Mouse (Mus musculus) cerebellum, adult 2 months (tissue): Measurements from ENCODE around the gene Slc34a2.

Source experiments
- CTCF ChIP-seq: fragments of 200-500 bp; IDR thresholded peaks from 2 replicates; pipeline ENCODE4 v1.5.1; 2011; ENCODE audit warnings: low read depth, mild to moderate bottlenecking, control low read depth, low read length, moderate library complexity, borderline replicate concordance; ENCODE audit not compliant: insufficient read depth
- POLR2A ChIP-seq: fragments of 200-500 bp; IDR thresholded peaks from 2 replicates; pipeline ENCODE4 v1.6.1; 2011; ENCODE audit warnings: low read length, control low read depth, borderline replicate concordance; ENCODE audit not compliant: insufficient read depth

DNA sequence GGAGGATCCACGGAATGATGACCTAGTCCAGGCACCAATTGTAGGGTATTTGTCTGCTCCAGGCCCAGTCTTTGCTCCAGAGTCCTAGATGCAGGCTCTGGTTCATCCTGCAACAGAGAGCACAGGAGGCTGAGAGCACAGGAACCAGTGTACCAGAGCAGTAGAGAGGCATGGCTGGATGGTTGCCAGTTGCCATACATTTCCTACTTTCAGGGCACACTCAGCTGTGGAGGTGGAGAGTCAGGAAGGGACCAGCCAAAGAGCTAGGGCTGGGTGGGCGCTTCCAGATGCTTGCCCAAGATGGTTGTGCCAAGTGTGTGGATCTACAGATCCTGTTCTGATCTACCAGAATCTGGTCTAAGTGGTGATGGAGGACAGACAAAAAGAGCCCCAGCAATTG, 15.4 kb downstream of the Slc34a2 start:
- no peak for TF ChIP-seq POLR2A
- no peak for TF ChIP-seq CTCF
